Mouse (Mus musculus) left cerebral cortex, postnatal 10 days (tissue): ENCODE measurements around the gene Tceanc2. TPM values are rescaled to one million over a fixed set of nuclear protein-coding genes. Genes with fewer than 3 reads are reported as not detected.

Experiments used
- DNase-seq, 2 experiments: peaks; one replicate each; pipeline ENCODE4 v3.0.0; 2021 to 2022; ENCODE audit warnings: low spot score in 2 of 2, mixed read lengths in 1 of 2; ENCODE audit errors: extremely low spot score in 1 of 2
- intact Hi-C: fragments of 180-260 bp; cut with DNase I; formaldehyde crosslinking; loops from one replicate; pipeline ENCODE4 v1.15.1; 2025
- total RNA-seq, 2 experiments: library from RNA; stranded (reverse); gene quantifications; 2 replicates each; pipeline ENCODE4 v1.2.3; 2021

Gene Tceanc2
- total RNA-seq, 2 experiments from 2014 or later, result 18.5 to 22.0 TPM

- no peak for DNase-seq
- intact Hi-C loops, result loop anchor here (10.0 kb wide), 1 partner anchor 162 kb away; no protein-coding TSS in a partner anchor
Measured at GRCm38 (mm10) chr4:107182796-107183195, 3.9 kb upstream of the Tceanc2 start.

- intact Hi-C loops, result loop anchor here (10.0 kb wide), 1 partner anchor 163 kb away; no protein-coding TSS in a partner anchor
- DNase-seq, result no peak
Measured at GRCm38 (mm10) chr4:107181866-107182265, 3.0 kb upstream of the Tceanc2 start.

GRCm38 (mm10) chr4:107180746-107181145 lies 1.8 kb upstream of the Tceanc2 start:
- DNase-seq, result no peak
- intact Hi-C loops, result loop anchor here (10.0 kb wide), 1 partner anchor 164 kb away; no protein-coding TSS in a partner anchor

- intact Hi-C loops, result no loop called here
- DNase-seq, result no peak
Measured at GRCm38 (mm10) chr4:107179561-107179960, 645 bp upstream of the Tceanc2 start.

- DNase-seq, result peak; percentile 92 to 99
- intact Hi-C loops, result no loop called here
Measured at GRCm38 (mm10) chr4:107178182-107178829, 610 bp downstream of the Tceanc2 start, which contains the start of gene Tmem59. TSS of gene Tmem59 (plus strand) at chr4:107178399.

GRCm38 (mm10) chr4:107177506-107177905 lies 1.4 kb downstream of the Tceanc2 start:
- intact Hi-C loops, result no loop called here

GRCm38 (mm10) chr4:107167798-107168197 lies 11.1 kb downstream of the Tceanc2 start:
- intact Hi-C loops, result no loop called here
- DNase-seq, result no peak

More at GRCm38 (mm10) chr4:107177506-107177905, 1.4 kb downstream of the Tceanc2 start:
- DNase-seq, result no peak

- DNase-seq, result no peak
- intact Hi-C loops, result no loop called here
Measured at GRCm38 (mm10) chr4:107166700-107167099, 12.2 kb downstream of the Tceanc2 start.

- peak; percentile 65 to 75 for DNase-seq
- intact Hi-C loops, result loop anchor here (5.0 kb wide), 4 partner anchors 97 to 542 kb away; partner anchors contain the start of genes Cyb5rl, Mrpl37, Ssbp3 and Ttc22
Measured at GRCm38 (mm10) chr4:107163756-107164587, 14.9 kb downstream of the Tceanc2 start.

- DNase-seq, result no peak
- intact Hi-C loops, result loop anchor here (5.0 kb wide), 4 partner anchors 96 to 541 kb away; partner anchors contain the start of genes Cyb5rl, Mrpl37, Ssbp3 and Ttc22
Measured at GRCm38 (mm10) chr4:107163341-107163740, 15.6 kb downstream of the Tceanc2 start.

- intact Hi-C loops, result loop anchor here (5.0 kb wide), 4 partner anchors 93 to 538 kb away; partner anchors contain the start of genes Cyb5rl, Mrpl37, Ssbp3 and Ttc22
- no peak for DNase-seq
Measured at GRCm38 (mm10) chr4:107160181-107160580, 18.7 kb downstream of the Tceanc2 start.

- intact Hi-C loops, result no loop called here
- DNase-seq, result no peak
Measured at GRCm38 (mm10) chr4:107159166-107159773, 19.6 kb downstream of the Tceanc2 start.

- DNase-seq, result no peak
- intact Hi-C loops, result no loop called here
Measured at GRCm38 (mm10) chr4:107156983-107157401, 21.9 kb downstream of the Tceanc2 start.

GRCm38 (mm10) chr4:107152571-107152970 lies 26.3 kb downstream of the Tceanc2 start:
- intact Hi-C loops, result no loop called here

GRCm38 (mm10) chr4:107150991-107151390 lies 27.9 kb downstream of the Tceanc2 start:
- intact Hi-C loops, result no loop called here
- peak in 1 of 2 experiments; percentile 32 for DNase-seq

More at GRCm38 (mm10) chr4:107152571-107152970, 26.3 kb downstream of the Tceanc2 start:
- no peak for DNase-seq

GRCm38 (mm10) chr4:107143511-107143910 lies 35.4 kb downstream of the Tceanc2 start:
- DNase-seq, result no peak
- intact Hi-C loops, result no loop called here

- intact Hi-C loops, result no loop called here
- no peak for DNase-seq
Measured at GRCm38 (mm10) chr4:107139836-107140631, 38.9 kb downstream of the Tceanc2 start.
